ENCODE assay signal across 8 mouse cellular contexts in the genomic region with DNA sequence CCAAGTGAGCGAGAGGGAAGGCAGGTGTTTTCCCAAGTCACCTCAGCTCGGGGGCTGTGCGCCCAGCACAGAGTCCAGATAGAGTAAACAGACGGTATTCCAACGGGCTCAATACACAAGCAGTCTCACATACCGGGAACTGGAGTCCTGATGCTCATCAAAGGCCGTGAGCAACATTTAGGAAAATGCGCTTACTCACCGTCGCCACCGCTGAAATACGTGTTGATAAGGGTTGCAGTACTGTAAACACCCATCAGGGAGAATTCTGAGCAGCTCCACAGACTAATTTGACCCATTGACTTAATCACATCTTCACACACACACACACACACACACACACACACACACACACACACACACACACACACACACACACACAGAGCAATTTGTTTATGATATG. TPM values are rescaled to one million over a fixed set of nuclear protein-coding genes. Genes with fewer than 3 reads are reported as not detected.
DNase-seq lines count a peak whose midpoint lies in the region; ATAC-seq and TF ChIP-seq lines count a peak whose summit lies in the region.

No protein-coding gene starts in this region.

- TF ChIP-seq CTCF in ES-Bruce4 (IDR thresholded peaks at IDR 0.05; ENCODE audit: low read depth, low read length) = no peak

- ATAC-seq in heart, embryonic 13.5 days (ENCODE audit: extremely low read depth, insufficient number of reproducible peaks, low FRiP score, low TSS enrichment) = no peak
- no peak for ATAC-seq in intestine, embryonic 14.5 days (replicated peaks; ENCODE audit: low FRiP score, low TSS enrichment, low read depth)
- peak; percentile 34 for ATAC-seq in midbrain, embryonic 16.5 days

- H3K9me3 ChIP-seq in heart, embryonic 13.5 days = no peaks in the 10 kb centered on the region
- no peaks in the 10 kb centered on the region for H3K9me3 ChIP-seq in ES-Bruce4 (replicated peaks; ENCODE audit: control insufficient read depth, insufficient read depth, low read length, poor library complexity, severe bottlenecking)
- H3K9me3 ChIP-seq in intestine, embryonic 14.5 days (ENCODE audit: control insufficient read depth, low read length) = no peaks in the 10 kb centered on the region
- H3K9me3 ChIP-seq in midbrain, embryonic 16.5 days (replicated peaks; ENCODE audit: control insufficient read depth, low read length, poor library complexity, severe bottlenecking) = no peaks in the 10 kb centered on the region

- H3K4me1 ChIP-seq in heart, embryonic 13.5 days = peaks cover 9% of the 10 kb centered on the region
- no peaks in the 10 kb centered on the region for H3K4me1 ChIP-seq in ES-Bruce4 (ENCODE audit: control insufficient read depth, insufficient read depth, low read length)
- H3K4me1 ChIP-seq in intestine, embryonic 14.5 days (replicated peaks; ENCODE audit: control insufficient read depth, insufficient read depth, low read length) = peaks cover 6% of the 10 kb centered on the region
- peaks cover 3% of the 10 kb centered on the region; the same call in 1 of the 2 replicates for H3K4me1 ChIP-seq in midbrain, embryonic 16.5 days (ENCODE audit: control insufficient read depth, insufficient read depth, low read length)

- H3K4me3 ChIP-seq in heart, embryonic 13.5 days = peak overlapping the region; percentile 56
- peak overlapping the region; percentile 47 for H3K4me3 ChIP-seq in ES-Bruce4 (ENCODE audit: low read depth, low read length)
- peak overlapping the region; percentile 52 for H3K4me3 ChIP-seq in intestine, embryonic 14.5 days (ENCODE audit: low read depth, low read length)
- H3K4me3 ChIP-seq in midbrain, embryonic 16.5 days (ENCODE audit: low read depth, low read length) = peak overlapping the region; percentile 62

- H3K4me2 ChIP-seq in heart, embryonic 13.5 days = peak overlapping the region; percentile 82
- peak overlapping the region; percentile 83 for H3K4me2 ChIP-seq in intestine, embryonic 14.5 days (ENCODE audit: low read length)
- peak overlapping the region; percentile 92 for H3K4me2 ChIP-seq in midbrain, embryonic 16.5 days (ENCODE audit: low read length)

- WGBS in heart, embryonic 13.5 days = 12% methylated on average over 12 of the region's 12 CpGs
- 17% methylated on average over 12 of the region's 12 CpGs for WGBS in intestine, embryonic 14.5 days
- WGBS in midbrain, embryonic 16.5 days = 31% methylated on average over 12 of the region's 12 CpGs

- peaks cover 21% of the 10 kb centered on the region for H3K27me3 ChIP-seq in heart, embryonic 13.5 days (replicated peaks)
- peaks cover 3% of the 10 kb centered on the region; the same call in 1 of the 2 replicates for H3K27me3 ChIP-seq in ES-Bruce4 (ENCODE audit: control insufficient read depth, insufficient read depth, low read length, poor library complexity, severe bottlenecking)
- H3K27me3 ChIP-seq in intestine, embryonic 14.5 days (replicated peaks; ENCODE audit: control insufficient read depth, insufficient read depth, low read length) = 0 out of 2 replicates have a peak, but pooled peaks cover 10% of the 10 kb centered on the region
- no peaks in the 10 kb centered on the region for H3K27me3 ChIP-seq in midbrain, embryonic 16.5 days (ENCODE audit: control insufficient read depth, insufficient read depth, low read depth, low read length)

- DNase-seq in heart, postnatal 4 days = no peak
- peak; percentile 16 for DNase-seq in embryo, embryonic 11.5 days (ENCODE audit: low read depth, low spot score)
- DNase-seq in intestine, embryonic 14.5 days (ENCODE audit: low spot score) = no peak
- DNase-seq in ovary, postnatal 14 days (ENCODE audit: low spot score) = no peak
- no peak for DNase-seq in lung, postnatal 25 days (ENCODE audit: low spot score)

- no peak for TF ChIP-seq EP300 in ES-Bruce4 (IDR thresholded peaks at IDR 0.05; ENCODE audit: insufficient read depth, low read depth, low read length)

- no peaks in the 10 kb centered on the region for H3K36me3 ChIP-seq in heart, embryonic 13.5 days
- H3K36me3 ChIP-seq in ES-Bruce4 (ENCODE audit: control insufficient read depth, insufficient read depth, low read length, poor library complexity, severe bottlenecking) = no peaks in the 10 kb centered on the region
- no peaks in the 10 kb centered on the region for H3K36me3 ChIP-seq in intestine, embryonic 14.5 days (ENCODE audit: control insufficient read depth, insufficient read depth, low read length)
- H3K36me3 ChIP-seq in midbrain, embryonic 16.5 days (ENCODE audit: control insufficient read depth, insufficient read depth, low read length) = no peaks in the 10 kb centered on the region

- no peak for TF ChIP-seq POLR2A in ES-Bruce4 (IDR thresholded peaks at IDR 0.05; ENCODE audit: insufficient read depth, low read length)

- peak overlapping the region; percentile 71 for H3K9ac ChIP-seq in heart, embryonic 13.5 days
- H3K9ac ChIP-seq in ES-Bruce4 (ENCODE audit: low read depth, poor library complexity, severe bottlenecking) = 0 out of 2 replicates have a peak overlapping the region, but pooled peaks have one; percentile 44
- H3K9ac ChIP-seq in intestine, embryonic 14.5 days (ENCODE audit: low read length) = no peak overlapping the region
- peak overlapping the region; percentile 81 for H3K9ac ChIP-seq in midbrain, embryonic 16.5 days (ENCODE audit: low read depth, low read length)

- no peak overlapping the region for H3K27ac ChIP-seq in heart, embryonic 13.5 days (replicated peaks)
- peak overlapping the region; percentile 10; the same call in 1 of the 2 replicates for H3K27ac ChIP-seq in ES-Bruce4 (ENCODE audit: insufficient read depth, low read length)
- H3K27ac ChIP-seq in intestine, embryonic 14.5 days (ENCODE audit: low read depth) = no peak overlapping the region
- H3K27ac ChIP-seq in midbrain, embryonic 16.5 days (ENCODE audit: low read length) = no peak overlapping the region

RNA-seq across cellular contexts. Expression of gene Shcbp1l, which starts 0.7 kb away (rescaled TPM):
- 0.31 and 0.33 TPM in 2 replicates for polyA plus RNA-seq in heart, embryonic 13.5 days (2015; fragmentation: Nextera tagmentation; extraction: Ambion mirVana)
- not detected for total RNA-seq in heart, postnatal 4 days (2021)
- 2.7 and 2.9 TPM in 2 replicates for polyA plus RNA-seq in ES-Bruce4 (2011; ENCODE audit: insufficient read depth, insufficient read length, low read depth, missing spikeins)
- polyA plus RNA-seq in intestine, embryonic 14.5 days (2014; fragmentation: Nextera tagmentation; extraction: Ambion mirVana) = 0.27 and 0.37 TPM in 2 replicates
- polyA plus RNA-seq in midbrain, embryonic 16.5 days (2015; fragmentation: Nextera tagmentation; extraction: Ambion mirVana) = 0.46 and 0.72 TPM in 2 replicates
